Mouse (Mus musculus) megakaryocyte, embryonic 14.5 days (primary cell): ENCODE measurements around the gene Arl3. TPM values are rescaled to one million over a fixed set of nuclear protein-coding genes. Genes with fewer than 3 reads are reported as not detected.

ENCODE experiments used
- H3K27me3 ChIP-seq: replicated peaks from 2 replicates; pipeline ENCODE3; 2012; ENCODE audit warnings: inconsistent platforms
- H3K36me3 ChIP-seq: replicated peaks from 2 replicates; pipeline ENCODE3; 2012; ENCODE audit warnings: low read length, inconsistent platforms, mixed read lengths
- H3K4me1 ChIP-seq: 2 replicates; pipeline ENCODE4 v1.6.1; 2012; ENCODE audit warnings: inconsistent platforms
- H3K4me3 ChIP-seq: replicated peaks from 2 replicates; pipeline ENCODE3; 2012; ENCODE audit warnings: moderate library complexity, mild to moderate bottlenecking, inconsistent platforms
- H3K9me3 ChIP-seq: 2 replicates; pipeline ENCODE4 v1.6.1; 2012; ENCODE audit warnings: inconsistent platforms
- FLI1 ChIP-seq: IDR thresholded peaks from 2 replicates; pipeline ENCODE4 v1.6.1; 2012; ENCODE audit warnings: low read length, inconsistent platforms, mixed read lengths
- GATA1 ChIP-seq: IDR thresholded peaks from 3 replicates; pipeline ENCODE4 v1.6.1; 2012; ENCODE audit warnings: mixed read lengths, low read length, inconsistent platforms, borderline replicate concordance
- polyA plus RNA-seq: library from polyadenylated mRNA; stranded (reverse); fragments of >175 nt; gene quantifications from 2 replicates; pipeline ENCODE4 v1.2.3, GENCODE M21; 2012; ENCODE audit warnings: low replicate concordance; ENCODE audit not compliant: insufficient read depth

Gene Arl3
- polyA plus RNA-seq, 1 experiment = 22.9 TPM

GRCm38 (mm10) chr19:46502471-46503166 is 70.4 kb downstream of the Arl3 start:
- H3K36me3 ChIP-seq = peaks cover 52% of the 10 kb centered on the region
- peak overlapping the region; percentile 90 for H3K4me3 ChIP-seq
- no peaks in the 10 kb centered on the region for H3K27me3 ChIP-seq
- TF ChIP-seq FLI1 (no peak), GATA1 (no peak)
- peaks cover 49% of the 10 kb centered on the region for H3K4me1 ChIP-seq
- H3K9me3 ChIP-seq = no peaks in the 10 kb centered on the region

DNA sequence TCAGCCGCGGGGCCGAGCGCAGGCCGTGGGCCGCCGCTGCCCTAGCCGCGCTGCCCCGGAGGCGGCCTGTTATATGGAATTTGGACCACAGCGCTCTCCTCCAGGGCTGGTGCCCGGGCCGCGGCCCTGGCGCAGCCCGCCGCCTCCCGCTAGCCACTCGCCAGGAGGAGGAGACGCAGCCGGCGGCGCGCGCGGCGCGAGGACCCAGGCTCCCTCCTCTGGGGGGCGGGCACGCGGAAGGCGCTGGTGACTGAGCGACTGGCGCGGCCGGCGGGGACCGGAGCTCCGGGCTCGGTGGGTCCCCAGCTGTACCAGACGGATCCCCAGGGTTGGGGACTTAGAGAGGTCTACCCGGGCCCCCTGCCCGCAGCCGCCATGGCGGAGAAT is 70.9 kb downstream of the Arl3 start:
- Histone ChIP-seq H3K4me3 (peak overlapping the region; percentile 90), H3K9me3 (no peaks in the 10 kb centered on the region), H3K27me3 (no peaks in the 10 kb centered on the region), H3K4me1 (peaks cover 46% of the 10 kb centered on the region), H3K36me3 (peaks cover 46% of the 10 kb centered on the region)
- TF ChIP-seq GATA1 (no peak), FLI1 (no peak)

- H3K36me3 ChIP-seq = peaks cover 41% of the 10 kb centered on the region
- no peaks in the 10 kb centered on the region for H3K9me3 ChIP-seq
- H3K27me3 ChIP-seq = no peaks in the 10 kb centered on the region
- TF ChIP-seq FLI1 (no peak), GATA1 (no peak)
- peaks cover 44% of the 10 kb centered on the region for H3K4me1 ChIP-seq
- peak within 1 kb of the TSS; percentile 90 for H3K4me3 ChIP-seq
Measured at GRCm38 (mm10) chr19:46501401-46502068, 71.5 kb downstream of the Arl3 start, which contains the start of gene Trim8. Gene Trim8 (plus strand): TSS chr19:46501702.

DNA sequence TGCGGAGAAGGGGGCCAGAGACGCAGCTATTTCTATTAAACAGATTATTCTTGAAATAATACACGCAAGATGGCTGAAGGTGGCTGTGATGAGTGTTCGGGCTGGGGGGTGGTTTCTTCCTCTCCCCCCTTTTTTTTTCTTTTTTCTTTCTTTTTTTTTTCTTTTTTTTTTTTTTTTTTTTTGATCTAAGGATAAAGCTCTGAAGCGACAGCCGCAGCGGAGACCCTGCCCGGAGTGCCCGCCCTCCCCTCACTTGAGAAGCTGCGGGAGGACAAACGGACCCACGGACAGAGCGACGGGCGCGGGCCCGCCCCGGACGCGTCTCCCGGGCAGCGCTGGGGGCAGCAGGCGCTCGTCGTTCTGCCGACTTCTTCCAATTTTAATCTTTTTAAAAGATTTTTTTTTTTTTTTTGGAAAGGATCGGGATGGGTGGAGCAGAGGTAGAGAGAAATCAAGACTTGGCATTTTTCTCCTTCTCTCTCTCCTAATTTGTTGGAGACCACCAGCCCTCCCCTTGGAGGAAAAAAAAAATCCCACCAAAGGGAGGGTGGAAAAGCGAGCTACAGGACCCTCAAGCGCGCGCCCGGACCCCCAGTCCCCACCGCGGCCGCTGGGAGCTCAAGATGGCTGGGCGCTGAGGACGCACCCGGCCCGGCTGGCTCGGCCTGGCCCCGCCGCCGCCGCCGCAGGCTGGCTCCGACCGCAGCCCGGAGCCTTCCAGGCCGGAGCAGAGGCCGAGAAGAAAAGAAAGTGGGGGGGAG is 72.2 kb downstream of the Arl3 start:
- Histone ChIP-seq H3K27me3 (no peaks in the 10 kb centered on the region), H3K4me1 (peaks cover 41% of the 10 kb centered on the region)
- TF ChIP-seq GATA1 = no peak
- no peak for TF ChIP-seq FLI1

DNA sequence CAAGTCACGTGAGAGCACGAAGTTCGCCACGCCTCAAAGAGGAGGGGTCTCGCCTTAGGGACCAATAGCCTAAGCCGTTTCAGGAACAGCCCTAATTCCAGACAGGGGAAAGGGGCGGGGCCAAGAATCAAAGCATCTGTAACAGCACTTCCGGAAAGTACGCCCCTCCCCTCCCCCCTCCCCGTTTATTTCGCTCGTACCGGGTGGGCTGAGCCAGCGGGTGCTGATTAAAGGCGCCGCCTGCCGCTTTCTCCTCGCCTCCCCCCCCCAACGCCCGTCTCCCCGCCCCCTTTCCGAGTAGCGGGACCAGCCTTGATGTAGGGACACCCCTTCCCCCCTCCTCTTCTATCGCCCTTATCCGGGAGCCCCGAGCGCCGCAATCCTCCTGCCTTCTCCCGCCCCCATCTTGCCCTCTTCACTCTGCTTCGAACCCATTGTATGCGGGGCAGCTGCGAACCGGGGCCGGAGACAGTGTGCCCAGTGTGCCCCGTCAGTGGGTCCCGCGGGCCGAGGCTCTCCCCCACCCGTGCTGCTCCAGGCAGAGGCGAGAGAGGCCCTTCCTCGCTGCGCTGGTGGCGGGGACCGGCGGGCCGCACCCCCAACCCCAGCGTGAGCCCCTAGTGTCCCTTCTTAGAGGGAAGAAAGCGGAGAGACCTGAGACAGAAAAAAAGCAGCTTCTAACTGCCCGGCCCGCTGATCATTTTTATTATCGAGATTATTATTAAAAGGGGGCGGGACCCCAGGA is 73.0 kb downstream of the Arl3 start:
- H3K9me3 ChIP-seq = no peaks in the 10 kb centered on the region
- H3K36me3 ChIP-seq = peaks cover 30% of the 10 kb centered on the region
- H3K4me3 ChIP-seq = peak overlapping the region; percentile 90
- H3K4me1 ChIP-seq = peaks cover 41% of the 10 kb centered on the region
- TF ChIP-seq FLI1 = no peak
- TF ChIP-seq GATA1 = no peak
- no peaks in the 10 kb centered on the region for H3K27me3 ChIP-seq

More for the DNA sequence above, 72.2 kb downstream of the Arl3 start:
- peak overlapping the region; percentile 90 for H3K4me3 ChIP-seq
- no peaks in the 10 kb centered on the region for H3K9me3 ChIP-seq
- peaks cover 37% of the 10 kb centered on the region for H3K36me3 ChIP-seq

GRCm38 (mm10) chr19:46499539-46499835 is 73.5 kb downstream of the Arl3 start:
- peaks cover 37% of the 10 kb centered on the region for H3K4me1 ChIP-seq
- no peaks in the 10 kb centered on the region for H3K27me3 ChIP-seq
- peak overlapping the region; percentile 90 for H3K4me3 ChIP-seq
- no peaks in the 10 kb centered on the region for H3K9me3 ChIP-seq
- peaks cover 24% of the 10 kb centered on the region for H3K36me3 ChIP-seq
- no peak for TF ChIP-seq GATA1
- no peak for TF ChIP-seq FLI1

DNA sequence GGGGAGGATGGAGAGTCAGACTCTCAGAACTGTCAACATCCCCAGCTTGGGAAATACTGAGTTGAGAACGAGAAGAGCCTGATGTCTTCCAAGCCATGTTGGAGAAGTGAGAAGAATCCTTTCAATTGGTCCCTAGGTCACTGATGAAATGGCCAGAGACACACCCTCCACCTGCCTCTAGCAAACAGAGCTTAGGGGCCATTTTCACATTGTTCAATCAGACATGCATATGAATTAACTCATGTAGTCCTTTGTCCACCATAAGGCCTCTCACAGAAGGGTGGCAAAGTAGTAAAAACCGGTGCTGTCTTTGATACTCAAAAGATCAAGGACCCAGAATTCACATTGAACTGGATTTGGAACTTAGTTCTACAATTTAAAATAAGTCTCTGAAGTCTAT is 75.8 kb downstream of the Arl3 start:
- Histone ChIP-seq H3K36me3 (peaks cover 6% of the 10 kb centered on the region), H3K9me3 (peaks cover 1% of the 10 kb centered on the region; the same call in 1 of the 2 replicates), H3K4me3 (no peak overlapping the region), H3K27me3 (no peaks in the 10 kb centered on the region), H3K4me1 (peaks cover 36% of the 10 kb centered on the region)
- TF ChIP-seq FLI1 (no peak), GATA1 (no peak)

DNA sequence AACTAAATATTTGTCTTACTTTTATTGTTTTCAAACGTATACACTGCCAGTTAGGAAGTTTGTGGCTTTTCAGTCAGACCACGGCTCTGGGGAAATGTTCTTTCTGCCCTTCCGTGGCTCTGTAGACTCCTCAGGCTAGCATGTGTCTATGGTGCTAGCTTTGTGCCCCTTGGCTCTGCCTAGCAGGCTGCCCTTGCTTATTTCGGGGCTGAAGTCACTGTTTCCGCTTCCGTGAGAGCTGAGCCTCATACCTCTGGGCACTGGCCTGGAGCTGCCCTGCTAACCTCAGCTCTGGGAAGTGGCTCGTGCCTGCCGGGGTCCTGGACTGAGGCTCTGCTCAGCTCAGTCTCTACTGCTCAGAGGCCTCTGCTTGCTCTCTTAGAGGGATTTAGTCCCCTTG is 77.9 kb downstream of the Arl3 start:
- H3K4me1 ChIP-seq = peaks cover 45% of the 10 kb centered on the region
- H3K36me3 ChIP-seq = peaks cover 9% of the 10 kb centered on the region
- H3K27me3 ChIP-seq = no peaks in the 10 kb centered on the region
- H3K9me3 ChIP-seq = peaks cover 3% of the 10 kb centered on the region; the same call in 1 of the 2 replicates
- H3K4me3 ChIP-seq = peak overlapping the region; percentile 70
- no peak for TF ChIP-seq GATA1
- no peak for TF ChIP-seq FLI1

DNA sequence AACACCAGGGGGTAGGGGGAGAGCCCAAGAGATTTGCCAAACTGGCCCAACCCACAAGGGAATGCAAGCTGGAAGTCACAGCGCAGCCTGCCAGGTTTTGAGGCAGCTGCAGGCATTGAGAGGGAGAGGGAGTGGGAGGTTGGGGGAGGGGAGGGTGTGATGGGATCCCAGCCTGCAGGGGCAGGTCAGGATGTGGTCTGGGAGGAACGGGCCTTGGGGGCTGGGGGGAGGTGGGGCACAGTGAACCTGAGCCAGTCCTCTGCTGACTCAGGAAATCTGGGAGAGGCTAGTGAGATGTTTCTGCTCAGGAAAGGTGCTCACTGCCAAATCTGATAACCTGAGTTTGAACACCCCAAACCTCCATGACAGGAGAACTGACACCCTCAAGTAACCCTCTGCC is 82.4 kb downstream of the Arl3 start:
- Histone ChIP-seq H3K27me3 (no peaks in the 10 kb centered on the region), H3K4me3 (no peak overlapping the region), H3K9me3 (peaks cover 3% of the 10 kb centered on the region; the same call in 1 of the 2 replicates), H3K36me3 (peaks cover 38% of the 10 kb centered on the region), H3K4me1 (peaks cover 61% of the 10 kb centered on the region)
- TF ChIP-seq FLI1 = no peak
- TF ChIP-seq GATA1 = no peak
